Mouse (Mus musculus) liver, postnatal 0 days (tissue): ENCODE measurements around the gene Gm20388.

Source experiments
- CTCF ChIP-seq: sonication (generic); IDR thresholded peaks from 2 replicates; pipeline ENCODE4 v1.5.1; 2016; ENCODE audit warnings: antibody characterized with exemption, low read depth
- EP300 ChIP-seq: IDR thresholded peaks from 2 replicates; pipeline ENCODE4 v1.6.1; 2016; ENCODE audit warnings: antibody characterized with exemption, low read depth, mild to moderate bottlenecking

GRCm38 (mm10) chr8:120568164-120568798 is 657.6 kb downstream of the Gm20388 start:
- no peak for TF ChIP-seq CTCF
- no peak for TF ChIP-seq EP300
